Mouse (Mus musculus): ENCODE measurements around the gene Ube2t.

Ube2t gene

GRCm38 (mm10) chr1:135014921-135015445 lies 52.6 kb downstream of the Ube2t start:
- no peak for TF ChIP-seq GATA4 (IDR thresholded peaks at IDR 0.05; ENCODE audit: insufficient replicate concordance, low read length)

DNA sequence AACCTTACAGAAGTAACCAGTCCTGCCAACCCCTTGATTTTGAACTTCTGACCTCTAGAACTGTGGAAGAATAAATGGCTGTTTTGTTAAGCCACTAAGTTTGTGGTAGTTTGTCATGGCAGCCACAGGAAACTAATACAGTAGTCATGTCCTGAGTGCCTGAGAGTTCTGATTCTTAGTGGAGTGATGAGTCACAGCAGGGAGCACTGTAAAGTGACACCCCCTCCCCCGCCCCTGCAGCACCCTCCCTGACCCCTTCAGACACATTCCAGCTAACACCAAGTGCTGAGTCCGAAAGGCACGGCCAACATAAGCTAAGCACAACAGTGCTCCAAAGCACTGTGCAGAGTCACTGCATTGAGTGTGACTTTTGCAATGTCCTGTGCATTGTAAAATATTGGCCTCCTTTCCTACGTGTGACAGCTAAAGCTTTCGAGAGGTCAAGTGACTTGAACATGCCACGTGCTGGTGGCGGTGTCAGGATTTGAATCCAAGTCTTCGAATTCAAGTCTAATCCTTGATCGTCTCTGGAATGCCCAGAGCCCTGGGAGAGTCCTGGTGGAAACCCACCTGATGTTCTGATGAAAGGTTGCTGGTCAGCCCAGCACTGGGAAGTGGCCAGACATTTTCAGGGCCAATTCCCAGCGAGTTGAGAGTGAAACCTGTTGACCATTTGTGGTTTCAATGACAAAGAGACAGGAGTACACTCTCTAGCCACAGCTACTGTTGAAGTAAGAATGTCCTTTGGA lies 54.7 kb downstream of the Ube2t start:
- TF ChIP-seq GATA4 (IDR thresholded peaks at IDR 0.05; ENCODE audit: insufficient replicate concordance, low read length) = no peak

DNA sequence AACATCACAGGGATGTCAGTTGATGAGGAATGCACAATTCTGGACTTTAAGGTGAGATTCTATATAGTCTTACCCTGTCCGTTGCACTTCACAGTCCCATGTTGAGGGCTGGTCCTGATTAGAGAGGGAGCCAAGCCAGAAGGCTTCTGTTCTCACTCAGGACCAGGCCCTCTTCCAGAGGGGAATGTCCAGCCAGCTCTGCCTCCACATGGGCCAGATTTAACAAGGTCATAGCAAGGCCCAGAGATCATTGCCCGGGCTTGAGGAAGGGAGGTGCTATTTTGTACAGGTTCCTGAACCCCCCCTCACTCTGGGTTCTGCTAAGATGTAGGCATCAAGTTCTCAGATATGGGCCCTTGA lies 55.3 kb downstream of the Ube2t start:
- TF ChIP-seq GATA4 (IDR thresholded peaks at IDR 0.05; ENCODE audit: insufficient replicate concordance, low read length) = no peak

DNA sequence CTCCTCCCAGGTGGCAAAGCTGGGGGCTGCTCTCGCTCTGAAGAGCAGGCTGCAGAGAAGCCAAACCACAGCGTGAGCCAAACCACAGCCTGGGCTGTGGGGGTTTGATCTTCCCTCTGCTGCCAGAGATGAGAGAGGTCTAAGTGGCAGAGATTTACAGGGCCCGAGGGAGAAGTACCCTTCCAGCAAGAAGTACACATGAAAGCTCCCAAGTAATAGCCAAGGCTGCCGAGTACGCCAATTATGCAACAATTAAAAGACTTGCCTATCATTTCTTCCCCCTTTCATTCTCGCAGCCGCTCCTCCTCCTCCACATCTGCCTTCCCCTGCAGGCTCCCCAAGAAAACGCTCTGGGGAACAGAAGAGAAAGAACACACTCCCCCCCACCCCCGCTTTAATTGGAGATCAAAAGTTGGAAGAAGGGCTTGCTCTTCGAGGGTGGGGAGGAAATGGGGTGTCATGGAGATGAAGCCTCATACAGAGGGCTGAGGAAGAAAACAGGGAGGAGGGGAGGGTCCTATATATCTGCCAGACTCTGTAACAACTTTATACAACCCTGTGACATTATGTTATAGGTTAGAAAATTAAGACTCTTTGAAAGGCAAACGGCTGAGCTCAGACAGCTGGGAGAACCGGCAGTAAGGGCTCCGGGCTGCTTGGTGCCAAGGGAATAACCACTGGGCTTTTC lies 56.9 kb downstream of the Ube2t start:
- TF ChIP-seq GATA4 (IDR thresholded peaks at IDR 0.05; ENCODE audit: insufficient replicate concordance, low read length) = no peak

DNA sequence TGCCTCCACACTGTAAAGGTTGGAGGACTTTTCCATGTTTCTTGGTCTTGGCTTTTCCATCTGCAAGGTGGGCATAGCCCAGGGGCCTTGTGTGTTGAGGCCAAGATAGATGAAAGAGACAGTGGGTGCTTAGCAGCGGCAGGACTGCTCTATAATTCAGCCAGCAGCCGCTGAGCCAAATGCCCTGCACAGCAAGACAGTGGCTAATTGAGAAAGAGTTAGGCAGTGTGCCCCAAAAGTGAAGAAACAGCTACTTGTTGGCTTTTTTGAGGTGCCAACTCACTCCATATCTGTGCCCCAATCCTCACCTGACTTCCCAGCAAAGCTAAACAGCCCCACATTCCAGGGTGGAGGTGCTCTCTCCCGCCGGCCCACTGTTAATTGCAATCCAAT lies 57.4 kb downstream of the Ube2t start:
- no peak for TF ChIP-seq GATA4 (IDR thresholded peaks at IDR 0.05; ENCODE audit: insufficient replicate concordance, low read length)

- no peak for TF ChIP-seq GATA4 (IDR thresholded peaks at IDR 0.05; ENCODE audit: insufficient replicate concordance, low read length)
Observed at GRCm38 (mm10) chr1:135020281-135020940, 58.0 kb downstream of the Ube2t start.

- no peak for TF ChIP-seq GATA4 (IDR thresholded peaks at IDR 0.05; ENCODE audit: insufficient replicate concordance, low read length)
Observed at GRCm38 (mm10) chr1:135020970-135021369, 58.6 kb downstream of the Ube2t start.

- no peak for TF ChIP-seq GATA4 (IDR thresholded peaks at IDR 0.05; ENCODE audit: insufficient replicate concordance, low read length)
Observed at GRCm38 (mm10) chr1:135021936-135022335, 59.6 kb downstream of the Ube2t start.

GRCm38 (mm10) chr1:135023583-135023982 lies 61.2 kb downstream of the Ube2t start:
- TF ChIP-seq GATA4 (IDR thresholded peaks at IDR 0.05; ENCODE audit: insufficient replicate concordance, low read length) = no peak
